Mouse (Mus musculus) liver, adult 2 months (tissue): ENCODE data around the gene Ankrd65.

ENCODE experiments used
- CTCF ChIP-seq: fragments of 200-500 bp; IDR thresholded peaks from 2 replicates; pipeline ENCODE4 v1.5.1; 2011; ENCODE audit warnings: low read depth, low read length, control low read depth
- POLR2A ChIP-seq: fragments of 200-500 bp; IDR thresholded peaks from 2 replicates; pipeline ENCODE4 v1.6.1; 2011; ENCODE audit warnings: low read length, control low read depth; ENCODE audit not compliant: insufficient read depth; ENCODE audit errors: extremely low read depth

DNA sequence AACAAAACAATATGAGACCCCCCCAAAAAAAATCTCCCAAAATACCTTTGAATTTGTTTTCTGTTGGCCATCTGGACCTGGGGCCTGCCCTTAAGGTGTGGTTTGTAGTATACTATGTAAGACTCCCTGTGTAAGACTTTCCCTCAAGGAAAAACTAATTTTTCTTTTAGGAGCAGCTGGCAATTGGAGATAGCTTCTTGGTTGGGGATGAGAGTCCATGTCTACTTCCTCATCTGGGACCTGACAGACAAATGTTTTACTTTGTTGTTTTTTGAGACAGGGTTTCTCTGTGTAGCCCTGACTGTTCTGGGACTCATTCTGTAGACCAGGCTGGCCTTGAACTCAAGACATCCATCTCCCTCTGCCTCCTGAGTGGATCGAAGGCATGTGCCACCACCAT, 11.8 kb downstream of the Ankrd65 start:
- no peak for TF ChIP-seq CTCF
- TF ChIP-seq POLR2A = no peak
